Comparison of ENCODE assay signal across 30 mouse cellular contexts in the genomic region with DNA sequence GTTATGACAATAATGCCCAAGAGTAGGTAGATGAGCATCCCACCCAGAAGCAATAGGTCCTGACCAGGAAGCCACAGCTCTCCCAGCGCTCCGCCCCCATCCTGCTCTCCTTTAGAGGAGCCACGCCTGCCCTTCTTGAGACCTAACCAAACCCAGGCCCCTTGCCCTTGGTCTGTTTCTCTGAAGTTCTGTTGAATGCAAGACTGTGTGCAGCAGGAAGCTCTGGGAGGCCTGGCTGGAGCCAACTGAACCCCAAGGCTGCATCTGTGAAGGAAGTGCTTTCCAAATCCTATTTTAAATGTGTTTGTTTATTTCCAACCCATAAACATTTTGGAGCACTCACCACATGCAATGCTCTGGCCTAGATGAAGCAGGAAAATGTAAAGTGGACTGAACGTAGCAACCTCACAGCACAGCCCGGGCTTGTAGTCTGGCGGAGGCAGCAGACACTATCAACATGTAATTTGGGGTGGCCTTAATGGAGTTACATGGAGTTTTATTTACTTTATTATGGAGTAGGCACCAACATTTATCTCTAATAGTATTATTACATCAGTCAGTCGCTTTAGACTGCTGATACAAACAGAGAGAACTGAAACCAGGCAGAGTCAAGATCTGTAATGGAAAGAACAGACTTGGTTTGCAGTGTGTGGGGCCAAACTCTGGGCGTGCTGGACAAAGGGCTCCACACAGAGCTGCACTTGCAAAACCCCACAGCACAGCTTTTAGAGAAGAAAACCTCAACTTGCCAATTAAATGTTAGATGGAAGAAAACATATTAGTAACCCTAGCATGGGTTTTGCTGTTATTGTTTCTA. TPM values are rescaled to one million over a fixed set of nuclear protein-coding genes. Genes with fewer than 3 reads are reported as not detected.
DNase-seq lines count a peak whose midpoint lies in the region; ATAC-seq and TF ChIP-seq lines count a peak whose summit lies in the region.
"Had no signal": no experiment of that assay in that cellular context is flagged by ENCODE, and none has a peak within 500 bp of the region (broad histone marks: within the 10 kb centered on the region; RNA-seq: fewer than 3 reads in every experiment).

No protein-coding gene starts in this region.

- H3K4me3 ChIP-seq in embryonic facial prominence, embryonic 13.5 days = no peak overlapping the region
- no peak overlapping the region for H3K4me3 ChIP-seq in embryonic facial prominence, embryonic 10.5 days
- no peak overlapping the region for H3K4me3 ChIP-seq in lung, embryonic 14.5 days (ENCODE audit: low read depth, low read length)
- H3K4me3 ChIP-seq in CH12.LX (replicated peaks in 1 of 3; ENCODE audit: low read depth in 2 of 3, low read length in 2 of 3, poor library complexity in 1 of 3) = no peak overlapping the region
- H3K4me3 ChIP-seq in small intestine, adult 2 months (ENCODE audit: low read depth, low read length) = no peak overlapping the region
- H3K4me3 ChIP-seq: forebrain, embryonic 12.5 days; hindbrain, embryonic 15.5 days; layer of hippocampus, adult 2 months; limb, embryonic 13.5 days; liver, embryonic 15.5 days; megakaryocyte, embryonic 14.5 days; midbrain, embryonic 15.5 days; myocyte; neural tube, embryonic 13.5 days had no signal

- no peak for TF ChIP-seq CTCF in lung, embryonic 14.5 days (IDR thresholded peaks at IDR 0.05; ENCODE audit: low read depth)
- no peak for TF ChIP-seq CTCF in CH12.LX (conservative IDR thresholded peaks at IDR 0.05 in 1 of 2, IDR thresholded peaks at IDR 0.05 in 1 of 2; ENCODE audit: low read depth in 2 of 2, low read length in 2 of 2)
- TF ChIP-seq CTCF in small intestine, adult 2 months (IDR thresholded peaks at IDR 0.05; ENCODE audit: extremely low read depth, insufficient read length, insufficient replicate concordance, low read depth, low read length) = no peak

- dilution Hi-C loops in CH12.LX (cut with MboI; ENCODE audit: extremely low pct_ligation_motif_present, extremely low pct_unique_long_range_greater_than_20kb, low sequenced_read_pairs) = no loop called here

- H3K27ac ChIP-seq in embryonic facial prominence, embryonic 13.5 days = peak overlapping the region; percentile 55
- no peak overlapping the region for H3K27ac ChIP-seq in embryonic facial prominence, embryonic 10.5 days (replicated peaks)
- H3K27ac ChIP-seq in lung, embryonic 14.5 days (ENCODE audit: low read depth) = peak overlapping the region; percentile 26; the same call in 1 of the 2 replicates
- no peak overlapping the region for H3K27ac ChIP-seq in CH12.LX (ENCODE audit: insufficient read depth, low read depth)
- H3K27ac ChIP-seq in small intestine, adult 2 months (ENCODE audit: insufficient read depth, low read depth, low read length) = peak overlapping the region; percentile 41
- H3K27ac ChIP-seq: forebrain, embryonic 12.5 days; hindbrain, embryonic 15.5 days; layer of hippocampus, adult 2 months; limb, embryonic 13.5 days; liver, embryonic 15.5 days; midbrain, embryonic 15.5 days; neural tube, embryonic 13.5 days had no signal

- H3K36me3 ChIP-seq in embryonic facial prominence, embryonic 13.5 days = no peaks in the 10 kb centered on the region
- H3K36me3 ChIP-seq in embryonic facial prominence, embryonic 10.5 days (replicated peaks) = no peaks in the 10 kb centered on the region
- H3K36me3 ChIP-seq in lung, embryonic 14.5 days (ENCODE audit: insufficient read depth) = no peaks in the 10 kb centered on the region
- no peaks in the 10 kb centered on the region for H3K36me3 ChIP-seq in CH12.LX (replicated peaks in 1 of 2; ENCODE audit: control insufficient read depth in 1 of 2, insufficient read depth in 1 of 2, low read length in 1 of 2)
- H3K36me3 ChIP-seq in small intestine, adult 2 months (ENCODE audit: control insufficient read depth, insufficient read depth, low read length) = no peaks in the 10 kb centered on the region
- H3K36me3 ChIP-seq: forebrain, embryonic 12.5 days; hindbrain, embryonic 15.5 days; limb, embryonic 13.5 days; liver, embryonic 15.5 days; midbrain, embryonic 15.5 days; neural tube, embryonic 13.5 days had no signal

- H3K9ac ChIP-seq in embryonic facial prominence, embryonic 13.5 days = no peak overlapping the region
- no peak overlapping the region for H3K9ac ChIP-seq in lung, embryonic 14.5 days
- no peak overlapping the region for H3K9ac ChIP-seq in CH12.LX (ENCODE audit: insufficient read depth, low read depth)
- H3K9ac ChIP-seq: forebrain, embryonic 12.5 days; hindbrain, embryonic 15.5 days; limb, embryonic 13.5 days; liver, embryonic 15.5 days; midbrain, embryonic 15.5 days; neural tube, embryonic 13.5 days had no signal

- TF ChIP-seq POLR2A in CH12.LX (IDR thresholded peaks at IDR 0.05; ENCODE audit: low read depth, low read length) = no peak
- TF ChIP-seq POLR2A in small intestine, adult 2 months (IDR thresholded peaks at IDR 0.05; ENCODE audit: low read depth, low read length) = no peak

- no peaks in the 10 kb centered on the region for H3K79me2 ChIP-seq in CH12.LX (replicated peaks; ENCODE audit: control insufficient read depth, extremely low read depth, insufficient read depth, poor library complexity, severe bottlenecking)

- peak; percentile 15; the same call in 1 of the 2 replicates for ATAC-seq in embryonic facial prominence, embryonic 13.5 days (ENCODE audit: insufficient number of reproducible peaks, insufficient read depth, low FRiP score, low TSS enrichment, low read depth)
- ATAC-seq in lung, embryonic 14.5 days (ENCODE audit: insufficient read depth) = peak; percentile 62
- ATAC-seq: midbrain, embryonic 15.5 days had no signal

- no peak for DNase-seq in embryonic facial prominence, embryonic 10.5 days (ENCODE audit: low spot score)
- peak; percentile 63 for DNase-seq in lung, embryonic 14.5 days
- no peak for DNase-seq in lung, postnatal 25 days (ENCODE audit: low spot score)
- DNase-seq in CH12.LX (ENCODE audit: extremely low read depth) = peak; percentile 26
- DNase-seq in thymus, postnatal 36 days = no peak
- DNase-seq in frontal cortex, postnatal 14 days (ENCODE audit: low spot score in 2 of 2) = no peak
- DNase-seq: adrenal gland, postnatal 25 days; cerebellum, adult 8-10 months; cerebellum, postnatal 36 days; kidney, postnatal 25 days; right cerebral cortex, adult 18-20 months; thymus, postnatal 14 days had no signal

- H3K9me3 ChIP-seq in embryonic facial prominence, embryonic 13.5 days = no peaks in the 10 kb centered on the region
- H3K9me3 ChIP-seq in embryonic facial prominence, embryonic 10.5 days = no peaks in the 10 kb centered on the region
- H3K9me3 ChIP-seq in lung, embryonic 14.5 days (ENCODE audit: low read depth, low read length) = no peaks in the 10 kb centered on the region
- no peaks in the 10 kb centered on the region for H3K9me3 ChIP-seq in CH12.LX (replicated peaks; ENCODE audit: low read length)
- H3K9me3 ChIP-seq: forebrain, embryonic 12.5 days; hindbrain, embryonic 15.5 days; limb, embryonic 13.5 days; liver, embryonic 15.5 days; midbrain, embryonic 15.5 days; neural tube, embryonic 13.5 days had no signal

- WGBS in embryonic facial prominence, embryonic 13.5 days = 72% methylated on average over 8 of the region's 8 CpGs
- WGBS in embryonic facial prominence, embryonic 10.5 days = 82% methylated on average over 8 of the region's 8 CpGs
- 66% methylated on average over 8 of the region's 8 CpGs for WGBS in lung, embryonic 14.5 days
- 65% methylated on average over 8 of the region's 8 CpGs for WGBS in small intestine, adult 2 months

- TF ChIP-seq RAD21 in CH12.LX (IDR thresholded peaks at IDR 0.05; ENCODE audit: low read depth, low read length) = no peak

- peaks cover 13% of the 10 kb centered on the region for H3K4me1 ChIP-seq in embryonic facial prominence, embryonic 13.5 days
- peaks cover 5% of the 10 kb centered on the region for H3K4me1 ChIP-seq in embryonic facial prominence, embryonic 10.5 days
- H3K4me1 ChIP-seq in lung, embryonic 14.5 days (ENCODE audit: insufficient read depth) = peaks cover 5% of the 10 kb centered on the region; the same call in 1 of the 2 replicates
- H3K4me1 ChIP-seq in CH12.LX (ENCODE audit: control insufficient read depth in 1 of 2, insufficient read depth in 2 of 2) = peaks cover 4 to 16% of the 10 kb centered on the region in 2 experiments; a peak in 3 of 4 replicates
- H3K4me1 ChIP-seq in small intestine, adult 2 months (ENCODE audit: control insufficient read depth, insufficient read depth, insufficient read length, low read length) = no peaks in the 10 kb centered on the region
- H3K4me1 ChIP-seq: forebrain, embryonic 12.5 days; hindbrain, embryonic 15.5 days; liver, embryonic 15.5 days; megakaryocyte, embryonic 14.5 days; midbrain, embryonic 15.5 days; neural tube, embryonic 13.5 days had no signal

- H3K4me2 ChIP-seq in embryonic facial prominence, embryonic 13.5 days = no peak overlapping the region
- no peak overlapping the region for H3K4me2 ChIP-seq in lung, embryonic 14.5 days
- no peak overlapping the region for H3K4me2 ChIP-seq in CH12.LX (ENCODE audit: insufficient read depth, low read depth, poor library complexity, severe bottlenecking)
- H3K4me2 ChIP-seq: forebrain, embryonic 12.5 days; heart, embryonic 11.5 days; hindbrain, embryonic 15.5 days; limb, embryonic 13.5 days; liver, embryonic 15.5 days; midbrain, embryonic 15.5 days; neural tube, embryonic 13.5 days had no signal

- TF ChIP-seq EP300 in CH12.LX (IDR thresholded peaks at IDR 0.05; ENCODE audit: low read length) = peak; percentile 59; the same call in 1 of the 2 replicates

- H3K27me3 ChIP-seq in embryonic facial prominence, embryonic 13.5 days = no peaks in the 10 kb centered on the region
- H3K27me3 ChIP-seq in embryonic facial prominence, embryonic 10.5 days (replicated peaks; ENCODE audit: low read depth, poor library complexity, severe bottlenecking) = 0 out of 2 replicates have a peak, but pooled peaks cover 4% of the 10 kb centered on the region
- no peaks in the 10 kb centered on the region for H3K27me3 ChIP-seq in lung, embryonic 14.5 days (ENCODE audit: insufficient read depth, low read length)
- no peaks in the 10 kb centered on the region for H3K27me3 ChIP-seq in CH12.LX (replicated peaks)
- no peaks in the 10 kb centered on the region for H3K27me3 ChIP-seq in small intestine, adult 2 months (ENCODE audit: control insufficient read depth, insufficient read depth, low read length)
- H3K27me3 ChIP-seq: forebrain, embryonic 12.5 days; hindbrain, embryonic 15.5 days; limb, embryonic 13.5 days; liver, embryonic 15.5 days; megakaryocyte, embryonic 14.5 days; midbrain, embryonic 15.5 days; neural tube, embryonic 13.5 days had no signal

- in situ Hi-C loops in CH12.LX (cut with MboI; ENCODE audit: low pct_ligation_motif_present, low pct_unique_long_range_greater_than_20kb, low sequenced_read_pairs) = no loop called here

RNA-seq across cellular contexts. Expression of gene Gm15217, which starts 45.6 kb away (rescaled TPM):
- 0.41 and 0.65 TPM in 2 replicates for polyA plus RNA-seq in embryonic facial prominence, embryonic 13.5 days (2015; fragmentation: Nextera tagmentation; extraction: Ambion mirVana)
- not detected in 2 replicates for polyA plus RNA-seq in embryonic facial prominence, embryonic 10.5 days (2016; fragmentation: Nextera tagmentation; extraction: Ambion mirVana)
- 0.53 and 0.61 TPM in 2 replicates for polyA plus RNA-seq in lung, embryonic 14.5 days (2014; fragmentation: Nextera tagmentation; extraction: Ambion mirVana)
- total RNA-seq in CH12.LX (2012; rRNA removed) (not detected in 2 replicates), CH12.LX (2014; rRNA removed) (not detected in 2 replicates)
- polyA plus RNA-seq in CH12.LX (2012; ENCODE audit: insufficient read length, low read depth) = not detected in 2 replicates
- polyA plus RNA-seq in small intestine, adult 2 months (2012; rRNA removed) = not detected in 2 replicates
- total RNA-seq: adrenal gland, postnatal 25 days; gastrocnemius, adult 18-20 months; hematopoietic stem cell, adult 5-6 weeks; layer of hippocampus, adult 2 months; layer of hippocampus, postnatal 25 days had no signal
- polyA plus RNA-seq: brain, embryonic 14.5 days; forebrain, embryonic 12.5 days; heart, embryonic 11.5 days; heart, postnatal 0 days; hindbrain, embryonic 15.5 days; kidney, embryonic 14.5 days; liver, embryonic 15.5 days; midbrain, embryonic 15.5 days; myocyte; neural tube, embryonic 13.5 days had no signal

RNA-seq across cellular contexts. Expression of gene Bmp4, which starts 56.8 kb away (rescaled TPM):
- polyA plus RNA-seq in embryonic facial prominence, embryonic 13.5 days (2015; fragmentation: Nextera tagmentation; extraction: Ambion mirVana) = 74.9 and 82.5 TPM in 2 replicates
- 22.9 and 24.8 TPM in 2 replicates for polyA plus RNA-seq in embryonic facial prominence, embryonic 10.5 days (2016; fragmentation: Nextera tagmentation; extraction: Ambion mirVana)
- polyA plus RNA-seq in lung, embryonic 14.5 days (2014; fragmentation: Nextera tagmentation; extraction: Ambion mirVana) = 57.3 and 62.0 TPM in 2 replicates
- total RNA-seq in CH12.LX (2012; rRNA removed) (not detected in 2 replicates), CH12.LX (2014; rRNA removed) (not detected in 2 replicates)
- not detected in 2 replicates for polyA plus RNA-seq in CH12.LX (2012; ENCODE audit: insufficient read length, low read depth)
- 19.4 and 37.1 TPM in 2 replicates for polyA plus RNA-seq in small intestine, adult 2 months (2012; rRNA removed)

Comparison
In these comparisons a context has a peak if more than half of its experiments do, and no peak if none do; other contexts are left out.
1. H3K27ac ChIP-seq: peak in embryonic facial prominence, embryonic 13.5 days (single experiment), lung, embryonic 14.5 days (single experiment) and small intestine, adult 2 months (single experiment); none in embryonic facial prominence, embryonic 10.5 days (single experiment) and CH12.LX (single experiment).
2. DNase-seq: peak in lung, embryonic 14.5 days (single experiment) and CH12.LX (single experiment); none in embryonic facial prominence, embryonic 10.5 days (single experiment), lung, postnatal 25 days (single experiment), thymus, postnatal 36 days (0 of 2) and frontal cortex, postnatal 14 days (0 of 2).
3. RNA of gene Bmp4, which starts 56.8 kb away (polyA plus RNA-seq): 74.9 to 82.5 TPM in embryonic facial prominence, embryonic 13.5 days, 57.3 to 62.0 TPM in lung, embryonic 14.5 days, 19.4 to 37.1 TPM in small intestine, adult 2 months and 22.9 to 24.8 TPM in embryonic facial prominence, embryonic 10.5 days; not detected in CH12.LX; every median in the first group is over 10 times any median in the second.